Mouse (Mus musculus) liver, embryonic 16.5 days (tissue): Measurements from ENCODE around the gene Dnajc11. TPM values are rescaled to one million over a fixed set of nuclear protein-coding genes. Genes with fewer than 3 reads are reported as not detected.

Source experiments
- ATAC-seq: fragments of 200-750 bp; cut with Nextera tagmentation; 2 replicates; pipeline ENCODE4 v1.8.0; 2017; ENCODE audit warnings: low read depth, mild to moderate bottlenecking, moderate number of reproducible peaks, moderate library complexity
- H3K27ac ChIP-seq: fragments of 300-500 bp; sonication (generic); 2 replicates; pipeline ENCODE4 v1.5.1; 2014; ENCODE audit warnings: mild to moderate bottlenecking, low read length
- H3K27me3 ChIP-seq: fragments of 300-500 bp; sonication (generic); 2 replicates; pipeline ENCODE4 v1.6.1; 2014; ENCODE audit warnings: low read depth, low read length, mixed read lengths; ENCODE audit not compliant: control insufficient read depth, insufficient read depth
- H3K36me3 ChIP-seq: fragments of 300-500 bp; sonication (generic); 2 replicates; pipeline ENCODE4 v1.6.1; 2014; ENCODE audit warnings: mild to moderate bottlenecking; ENCODE audit not compliant: control insufficient read depth, insufficient read depth
- H3K4me1 ChIP-seq: fragments of 300-500 bp; sonication (generic); 2 replicates; pipeline ENCODE4 v1.6.1; 2014; ENCODE audit warnings: low read depth, low read length, mixed read lengths; ENCODE audit not compliant: control insufficient read depth
- H3K4me2 ChIP-seq: fragments of 300-500 bp; sonication (generic); 2 replicates; pipeline ENCODE4 v1.6.1; 2014; ENCODE audit warnings: low read depth, low read length, mixed read lengths
- H3K4me3 ChIP-seq: fragments of 300-500 bp; sonication (generic); 2 replicates; pipeline ENCODE4 v1.5.1; 2014; ENCODE audit warnings: low read depth, mild to moderate bottlenecking, low read length
- H3K9ac ChIP-seq: fragments of 300-500 bp; sonication (generic); 2 replicates; pipeline ENCODE4 v1.6.1; 2014; ENCODE audit warnings: low read depth, low read length
- H3K9me3 ChIP-seq: fragments of 300-500 bp; sonication (generic); replicated peaks from 2 replicates; pipeline ENCODE4 v1.6.1; 2016; ENCODE audit warnings: low read length; ENCODE audit not compliant: control insufficient read depth
- WGBS: fragments of 180-500 bp; shearing (Covaris S2); extraction: QIAGEN DNeasy Blood & Tissue Kit; methylation state at CpG from one replicate; pipeline ENCODE4 v1.1.7; 2014; ENCODE audit not compliant: insufficient replicate concordance; 5-methylcytosine and 5-hydroxymethylcytosine counted together
- polyA plus RNA-seq: library from polyadenylated mRNA; unstranded; fragments of >200 nt; fragmentation: Nextera tagmentation; extraction: Ambion mirVana; gene quantifications from 2 replicates; pipeline ENCODE4 v1.2.1, GENCODE M21; 2015

The Dnajc11 gene
- polyA plus RNA-seq, 1 experiment from 2014 or later = 44.0 TPM

DNA sequence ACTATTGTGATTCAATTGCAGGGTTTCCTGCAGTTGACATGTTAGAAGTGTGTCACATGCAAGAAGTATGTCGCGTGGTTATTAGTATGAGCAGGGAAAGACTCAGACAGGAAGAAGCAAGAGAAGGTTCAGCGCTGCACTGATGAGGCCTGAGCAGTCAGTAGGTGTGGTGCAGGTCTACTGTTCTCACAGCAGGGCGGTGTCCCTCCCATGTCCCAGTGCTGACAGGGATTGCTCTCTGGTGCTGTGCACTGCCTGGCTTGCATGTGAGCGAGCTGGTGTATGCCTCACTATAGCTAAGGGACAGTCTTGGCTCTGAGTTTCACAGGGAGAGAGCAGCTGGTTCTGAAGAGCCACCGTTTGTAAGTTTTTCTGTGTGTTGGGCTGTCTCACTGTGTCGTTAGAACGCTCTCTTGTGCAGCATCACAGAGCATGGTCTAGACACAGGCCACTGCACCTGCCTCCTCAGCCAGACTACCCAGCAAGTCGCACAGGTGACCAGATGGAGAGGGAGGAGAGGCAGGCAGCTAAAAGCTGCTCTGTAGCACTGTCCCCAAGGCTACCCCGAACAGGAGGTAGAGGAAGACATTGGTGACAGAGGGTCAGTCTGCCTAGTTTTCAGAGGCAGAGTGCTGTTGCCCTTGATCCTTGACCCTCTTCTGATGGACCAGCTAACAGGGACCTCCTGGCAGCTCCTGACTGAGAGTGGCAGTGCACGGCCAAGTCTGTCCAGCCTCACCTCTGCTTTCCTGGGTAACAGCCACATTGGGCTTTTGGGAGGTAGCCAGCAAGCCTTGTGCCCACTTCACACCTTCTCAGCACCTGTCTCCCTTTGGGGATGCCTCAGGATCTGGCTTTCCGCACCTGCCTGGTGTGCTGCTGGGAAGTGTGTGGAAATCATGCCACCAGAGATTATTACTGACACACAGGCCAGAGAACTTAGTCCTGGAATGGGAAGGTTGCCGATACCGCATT is 15.3 kb downstream of the Dnajc11 start:
- no peak overlapping the region for H3K4me2 ChIP-seq
- ATAC-seq = no peak
- no peaks in the 10 kb centered on the region for H3K9me3 ChIP-seq
- no peak overlapping the region for H3K27ac ChIP-seq
- H3K4me3 ChIP-seq = no peak overlapping the region
- peaks cover 16% of the 10 kb centered on the region for H3K4me1 ChIP-seq
- no peak overlapping the region for H3K9ac ChIP-seq
- H3K27me3 ChIP-seq = no peaks in the 10 kb centered on the region
- H3K36me3 ChIP-seq = peaks cover 29% of the 10 kb centered on the region
- 83% methylated on average over 14 of the region's 14 CpGs for WGBS

DNA sequence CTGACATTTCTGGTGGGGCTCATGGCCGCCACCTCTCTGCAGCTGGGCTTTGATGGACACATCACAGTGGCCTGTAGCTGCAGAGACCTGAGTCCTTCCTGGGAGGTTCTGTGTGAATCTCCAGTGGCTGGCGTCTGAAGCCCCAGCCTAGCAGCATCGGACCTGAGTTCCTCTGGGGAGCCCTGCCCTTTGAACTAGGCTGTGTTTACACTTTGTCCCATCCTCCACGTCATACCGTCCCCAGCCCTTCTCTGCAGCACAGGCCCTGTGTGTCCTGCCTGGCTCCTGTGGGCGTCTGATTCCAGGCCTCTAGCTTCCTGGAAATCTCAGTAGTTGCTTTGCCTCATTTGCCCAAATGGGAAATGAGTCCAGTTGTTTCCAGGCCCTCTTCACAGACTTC is 19.7 kb downstream of the Dnajc11 start:
- no peak overlapping the region; the same call in 1 of the 2 replicates for H3K9ac ChIP-seq
- peak overlapping the region; percentile 81 for H3K27ac ChIP-seq
- peak; percentile 50 for ATAC-seq
- peaks cover 35% of the 10 kb centered on the region for H3K4me1 ChIP-seq
- H3K4me3 ChIP-seq = no peak overlapping the region
- no peaks in the 10 kb centered on the region for H3K9me3 ChIP-seq
- H3K27me3 ChIP-seq = no peaks in the 10 kb centered on the region
- H3K4me2 ChIP-seq = no peak overlapping the region
- peaks cover 33% of the 10 kb centered on the region for H3K36me3 ChIP-seq
- 69% methylated on average over 6 of the region's 6 CpGs for WGBS

DNA sequence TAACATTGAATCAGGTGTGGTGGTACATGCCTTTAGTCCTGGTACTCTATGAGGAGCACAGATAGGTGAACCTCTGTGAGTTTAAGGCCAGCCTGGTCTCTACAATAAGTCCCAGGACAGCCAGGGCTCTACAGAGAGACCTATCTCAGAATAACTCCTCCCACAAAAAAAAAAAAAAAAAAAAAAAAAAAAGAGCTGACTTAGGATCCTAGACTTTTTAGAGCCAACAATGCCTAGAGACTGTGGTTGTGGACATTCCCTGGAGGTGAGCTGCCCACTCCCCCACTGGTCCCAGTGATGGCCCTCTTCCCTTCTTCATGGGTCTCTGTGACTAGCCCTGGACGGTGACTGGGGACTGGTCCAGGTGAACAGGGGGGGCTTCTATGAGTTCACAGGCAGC is 22.3 kb downstream of the Dnajc11 start:
- H3K9ac ChIP-seq = peak overlapping the region; percentile 36
- peaks cover 36% of the 10 kb centered on the region for H3K36me3 ChIP-seq
- WGBS = 69% methylated on average over 1 of the region's 1 CpGs
- ATAC-seq = no peak
- H3K9me3 ChIP-seq = no peaks in the 10 kb centered on the region
- no peak overlapping the region for H3K4me2 ChIP-seq
- peaks cover 52% of the 10 kb centered on the region for H3K4me1 ChIP-seq
- peak overlapping the region; percentile 99 for H3K27ac ChIP-seq
- no peak overlapping the region for H3K4me3 ChIP-seq
- no peaks in the 10 kb centered on the region for H3K27me3 ChIP-seq

GRCm38 (mm10) chr4:151957584-151958315 is 24.3 kb downstream of the Dnajc11 start:
- H3K36me3 ChIP-seq = peaks cover 29% of the 10 kb centered on the region
- 37% methylated on average over 9 of the region's 9 CpGs for WGBS
- ATAC-seq = peak; percentile 78
- H3K4me3 ChIP-seq = 0 out of 2 replicates have a peak overlapping the region, but pooled peaks have one; percentile 11
- H3K9me3 ChIP-seq = no peaks in the 10 kb centered on the region
- peaks cover 71% of the 10 kb centered on the region for H3K4me1 ChIP-seq
- H3K4me2 ChIP-seq = peak overlapping the region; percentile 35
- H3K9ac ChIP-seq = peak overlapping the region; percentile 67
- H3K27ac ChIP-seq = peak overlapping the region; percentile 99
- H3K27me3 ChIP-seq = no peaks in the 10 kb centered on the region

- no peaks in the 10 kb centered on the region for H3K9me3 ChIP-seq
- H3K4me2 ChIP-seq = peak overlapping the region; percentile 59
- H3K36me3 ChIP-seq = peaks cover 31% of the 10 kb centered on the region
- no peaks in the 10 kb centered on the region for H3K27me3 ChIP-seq
- H3K4me1 ChIP-seq = peaks cover 77% of the 10 kb centered on the region
- WGBS = 46% methylated on average over 11 of the region's 11 CpGs
- H3K27ac ChIP-seq = peak overlapping the region; percentile 99
- H3K4me3 ChIP-seq = peak overlapping the region; percentile 27; the same call in 1 of the 2 replicates
- no peak for ATAC-seq
- H3K9ac ChIP-seq = peak overlapping the region; percentile 64
Measured at GRCm38 (mm10) chr4:151959849-151960512, 26.5 kb downstream of the Dnajc11 start.

- peak overlapping the region; percentile 64 for H3K9ac ChIP-seq
- peak overlapping the region; percentile 59 for H3K4me2 ChIP-seq
- peaks cover 77% of the 10 kb centered on the region for H3K4me1 ChIP-seq
- H3K9me3 ChIP-seq = no peaks in the 10 kb centered on the region
- H3K4me3 ChIP-seq = peak overlapping the region; percentile 27; the same call in 1 of the 2 replicates
- 21% methylated on average over 3 of the region's 3 CpGs for WGBS
- peak; percentile 93 for ATAC-seq
- H3K27me3 ChIP-seq = no peaks in the 10 kb centered on the region
- H3K27ac ChIP-seq = peak overlapping the region; percentile 99
- peaks cover 34% of the 10 kb centered on the region for H3K36me3 ChIP-seq
Measured at GRCm38 (mm10) chr4:151960513-151960854, 27.0 kb downstream of the Dnajc11 start.

DNA sequence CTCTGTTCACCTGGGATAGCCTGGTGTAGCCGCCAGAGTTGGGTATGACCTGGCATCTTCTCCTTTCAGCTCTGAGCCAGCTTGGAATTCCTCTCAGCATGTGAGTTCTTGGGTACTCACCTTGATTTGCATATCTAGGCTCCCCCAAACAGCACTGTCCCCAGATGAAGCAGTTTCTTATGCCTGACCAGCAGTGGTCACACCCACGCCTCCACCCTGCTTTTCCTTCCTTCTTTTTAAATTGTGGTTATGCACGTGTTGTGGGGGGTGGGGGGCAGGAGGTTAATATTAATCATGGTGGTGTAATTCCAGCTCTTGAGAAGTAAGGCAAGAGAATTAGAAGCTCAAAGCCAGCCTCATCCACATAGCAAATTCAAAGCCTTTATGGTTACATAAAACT is 29.3 kb downstream of the Dnajc11 start:
- ATAC-seq = peak; percentile 44
- Histone ChIP-seq H3K36me3 (peaks cover 36% of the 10 kb centered on the region), H3K9ac (peak overlapping the region; percentile 2), H3K4me1 (peaks cover 55% of the 10 kb centered on the region), H3K4me2 (peak overlapping the region; percentile 41), H3K4me3 (peak overlapping the region; percentile 16; the same call in 1 of the 2 replicates), H3K27me3 (no peaks in the 10 kb centered on the region), H3K27ac (peak overlapping the region; percentile 99), H3K9me3 (no peaks in the 10 kb centered on the region)
- WGBS = 15% methylated on average over 3 of the region's 3 CpGs

DNA sequence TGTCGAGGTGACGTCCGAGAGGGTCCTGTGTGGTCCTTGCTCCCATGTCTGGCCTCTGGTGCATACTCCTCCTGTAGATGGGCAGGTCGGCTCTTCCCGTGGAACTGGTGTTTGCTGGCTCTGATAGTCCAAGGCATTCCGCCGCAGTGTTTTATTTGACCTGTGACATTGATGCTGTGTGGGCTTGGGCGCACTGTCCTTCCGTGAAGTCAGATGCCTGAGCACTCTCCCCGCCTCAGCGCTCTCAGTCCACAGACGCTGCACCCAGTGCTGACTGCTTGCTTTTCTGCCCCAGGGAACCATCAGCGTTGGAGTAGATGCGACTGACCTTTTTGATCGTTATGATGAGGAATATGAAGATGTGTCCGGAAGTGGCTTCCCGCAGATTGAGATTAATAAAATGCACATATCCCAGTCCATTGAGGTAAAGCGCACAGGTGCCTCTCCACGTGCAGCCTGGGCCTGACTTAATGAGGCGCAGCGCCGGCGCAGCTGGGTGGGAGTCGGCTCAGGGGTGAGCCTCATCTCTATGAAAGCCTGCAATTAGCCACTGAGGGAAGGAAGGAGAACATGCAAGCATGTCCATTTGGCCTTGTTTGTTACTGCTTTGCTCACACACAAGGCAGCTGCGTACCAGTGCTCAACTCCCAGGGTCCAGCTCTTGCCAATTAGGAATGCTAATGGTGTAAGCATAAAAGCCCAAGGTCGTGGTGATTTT is 34.9 kb downstream of the Dnajc11 start:
- H3K4me2 ChIP-seq = no peak overlapping the region
- no peaks in the 10 kb centered on the region for H3K9me3 ChIP-seq
- no peak overlapping the region for H3K27ac ChIP-seq
- no peak overlapping the region for H3K9ac ChIP-seq
- ATAC-seq = no peak
- H3K4me1 ChIP-seq = peaks cover 5% of the 10 kb centered on the region
- no peak overlapping the region for H3K4me3 ChIP-seq
- H3K27me3 ChIP-seq = no peaks in the 10 kb centered on the region
- WGBS = 90% methylated on average over 26 of the region's 26 CpGs
- H3K36me3 ChIP-seq = peaks cover 47% of the 10 kb centered on the region
